Mouse (Mus musculus): ENCODE data around the gene Zfp800.

Gene Zfp800

DNA sequence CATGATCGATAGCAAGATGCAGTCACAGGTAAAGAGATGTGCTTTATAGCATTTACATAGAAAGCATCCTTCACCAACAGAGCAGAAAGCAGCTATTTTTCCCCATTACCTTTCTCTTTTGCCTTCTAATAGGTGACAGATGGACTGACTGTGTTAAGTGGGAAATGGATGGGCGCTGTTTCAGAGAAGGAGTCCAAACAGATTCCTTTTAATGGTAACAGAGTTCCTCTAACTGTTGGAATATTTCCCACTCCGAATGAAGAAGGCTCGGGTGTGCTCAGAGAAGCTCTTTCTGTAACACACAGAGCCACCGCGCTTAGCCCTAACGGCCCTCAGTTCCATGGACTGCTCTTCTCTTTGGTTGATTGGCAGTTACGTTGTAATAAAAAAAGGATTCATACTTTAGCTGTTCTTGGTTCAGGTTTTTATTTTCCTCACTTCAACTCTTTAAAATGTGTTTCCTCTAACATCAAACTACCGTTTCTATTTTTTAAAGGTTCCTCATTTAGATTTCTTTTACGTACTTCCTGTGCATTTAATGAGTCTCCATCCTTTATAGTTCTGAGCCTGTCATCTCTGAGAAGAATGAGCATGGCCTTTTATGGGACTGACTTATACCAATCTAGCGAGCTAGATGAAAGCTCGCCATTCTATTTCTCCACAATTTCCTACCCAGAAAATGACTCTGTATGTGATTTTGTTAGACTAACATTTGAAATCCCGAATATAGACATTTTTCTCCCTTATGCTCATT is 78.8 kb downstream of the Zfp800 start:
- in situ Hi-C loops (cut with MseI, MboI), result no loop called here

DNA sequence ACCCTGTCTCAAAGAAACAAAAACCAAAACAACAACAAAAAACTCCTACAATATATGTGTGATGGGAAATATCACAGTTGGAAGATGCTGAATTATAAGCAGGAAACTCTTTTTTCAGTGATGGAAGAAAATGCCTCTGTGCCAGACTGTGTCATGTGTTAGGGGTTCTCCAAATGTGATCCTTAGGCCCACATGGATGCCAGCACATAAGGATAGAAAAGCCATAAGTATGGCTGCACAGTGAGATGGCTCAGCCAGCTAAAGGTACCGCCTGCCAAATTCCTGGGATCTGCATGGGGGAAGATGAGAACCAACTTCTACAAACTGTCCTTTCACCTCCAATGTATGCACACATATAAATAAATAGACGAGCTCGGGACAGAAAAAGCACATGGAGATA is 82.6 kb downstream of the Zfp800 start:
- in situ Hi-C loops (cut with MseI, MboI), result no loop called here

DNA sequence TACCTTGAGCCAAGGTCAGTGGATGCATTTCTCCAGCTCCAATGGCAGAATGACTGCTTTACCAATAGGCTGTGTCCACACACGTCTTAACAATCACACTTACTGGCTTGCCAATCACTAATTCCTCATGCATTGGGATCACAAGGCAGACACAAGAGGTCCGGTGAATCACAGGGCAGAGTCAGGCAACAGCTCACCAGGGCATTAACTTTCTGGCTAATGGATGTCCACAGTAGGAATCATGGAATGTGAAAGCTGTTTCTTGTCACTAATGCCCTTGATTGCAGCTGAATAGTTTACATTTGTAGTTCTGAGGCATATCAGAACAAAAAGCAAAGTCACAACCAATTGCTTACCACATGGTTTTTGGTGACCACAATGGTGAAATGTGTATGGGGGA is 85.7 kb downstream of the Zfp800 start:
- in situ Hi-C loops (cut with MseI, MboI), result no loop called here

DNA sequence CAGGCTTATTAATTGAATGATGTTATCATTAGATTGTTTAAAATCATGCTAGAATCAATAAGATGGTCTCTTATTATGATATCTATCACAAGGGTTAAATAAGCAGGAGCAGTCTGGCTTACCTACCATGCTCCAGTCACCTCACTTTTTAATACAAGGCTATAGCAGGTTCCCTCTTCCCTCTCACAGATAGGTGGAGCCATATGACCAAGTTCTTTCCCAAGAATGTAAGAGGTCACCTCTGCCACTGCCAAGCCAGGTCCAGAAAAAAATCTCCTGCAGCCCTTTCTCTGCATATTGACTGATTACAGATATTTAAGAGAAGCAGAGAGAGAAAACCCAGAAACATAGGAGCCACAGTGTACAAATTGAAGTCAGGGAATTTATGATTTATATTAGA is 88.1 kb downstream of the Zfp800 start:
- in situ Hi-C loops (cut with MseI, MboI), result no loop called here

DNA sequence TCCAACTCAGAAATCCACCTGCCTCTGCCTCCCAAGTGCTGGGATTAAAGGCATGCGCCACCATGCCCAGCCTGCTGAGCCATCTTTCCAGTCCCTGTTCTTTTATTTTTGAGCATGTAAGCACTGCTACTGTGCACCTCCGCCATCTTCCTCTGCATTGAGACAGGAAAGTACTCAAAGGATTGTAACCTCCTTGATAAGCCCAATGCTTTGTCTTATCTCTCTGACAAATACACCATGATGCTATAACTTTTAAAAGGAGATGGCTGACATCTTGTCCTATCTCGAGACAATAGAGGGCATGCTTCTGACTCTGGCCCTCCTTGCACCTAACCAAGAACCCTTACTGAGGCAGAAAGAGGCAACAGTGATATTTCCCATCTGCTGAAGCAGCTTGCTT is 88.9 kb downstream of the Zfp800 start:
- in situ Hi-C loops (cut with MseI, MboI), result no loop called here

DNA sequence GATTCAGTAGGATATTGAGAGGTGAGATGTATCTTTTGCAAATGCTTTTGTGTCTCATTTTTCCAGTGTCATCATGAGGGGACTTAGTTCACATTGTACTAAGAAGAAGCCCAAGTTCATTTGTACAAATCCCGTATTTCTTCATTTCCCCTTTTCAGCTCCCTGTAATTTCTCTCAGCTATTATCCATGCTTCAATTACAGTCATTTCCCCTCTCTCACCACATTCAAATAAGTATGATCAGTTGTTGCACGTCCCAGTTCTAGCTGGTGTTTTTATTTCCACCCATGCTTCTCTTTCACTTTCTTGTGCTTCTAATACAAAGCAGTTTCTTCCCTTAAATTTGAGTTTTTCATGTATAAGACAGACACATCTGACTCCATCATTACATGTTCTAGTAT is 91.1 kb downstream of the Zfp800 start:
- in situ Hi-C loops (cut with MseI, MboI), result no loop called here

DNA sequence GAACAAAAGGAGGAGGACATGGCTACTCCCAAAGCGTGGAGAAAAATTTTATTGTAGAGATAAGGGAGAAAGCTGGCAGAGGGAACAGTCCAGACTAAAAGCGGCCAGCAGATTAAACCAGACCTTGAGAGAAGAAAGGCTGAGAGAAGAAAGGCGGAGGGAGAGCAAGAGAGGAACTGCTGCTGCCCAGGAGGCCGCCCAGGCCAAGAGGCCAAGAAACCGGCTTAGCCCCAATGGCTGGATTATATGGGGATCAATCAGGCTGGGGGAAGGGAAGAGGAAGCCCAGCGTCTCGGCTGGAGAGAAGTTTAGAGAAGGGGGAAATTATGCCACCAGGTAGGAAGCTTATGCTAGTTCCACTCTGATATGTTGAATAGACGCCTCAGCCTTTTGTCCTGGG is 101.5 kb downstream of the Zfp800 start:
- in situ Hi-C loops (cut with MseI, MboI), result no loop called here

DNA sequence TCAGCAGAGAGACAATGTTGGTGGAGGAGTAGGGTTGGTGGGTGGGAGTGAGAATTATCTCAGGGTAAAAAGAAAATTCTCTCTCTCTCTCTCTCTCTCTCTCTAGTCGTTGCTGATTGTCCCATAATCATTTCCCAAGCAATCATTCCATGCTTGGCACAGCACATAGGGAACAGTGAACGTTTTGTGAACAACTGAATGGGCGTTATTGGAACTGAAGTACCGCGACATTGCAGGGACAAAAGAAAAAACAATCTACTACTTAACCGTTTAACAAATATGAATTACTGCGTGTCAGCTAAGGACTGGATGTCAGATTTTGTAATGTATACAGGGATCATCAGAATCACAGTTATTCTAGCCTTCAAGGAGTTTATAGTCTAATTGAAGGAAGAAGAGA is 102.2 kb downstream of the Zfp800 start:
- in situ Hi-C loops (cut with MseI, MboI), result no loop called here

DNA sequence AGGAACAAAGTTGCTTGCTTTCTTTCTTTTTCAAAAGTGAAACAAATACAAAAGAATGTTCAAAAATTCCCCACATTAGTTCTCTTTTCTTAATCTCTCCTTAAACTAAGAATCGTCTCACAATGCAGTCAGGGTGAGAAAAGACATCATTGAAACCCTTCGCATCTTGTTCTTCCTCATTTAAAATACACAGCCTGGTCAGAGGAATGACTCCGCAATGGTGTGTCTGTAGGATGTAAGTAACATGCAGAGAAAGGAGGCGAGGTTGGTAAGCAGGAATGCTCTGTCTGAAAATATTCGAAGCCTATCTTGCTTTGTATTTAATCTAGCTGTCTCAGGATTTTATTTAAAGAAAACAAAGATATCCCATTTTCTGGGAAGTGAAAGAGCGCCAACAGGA is 105.0 kb downstream of the Zfp800 start:
- in situ Hi-C loops (cut with MseI, MboI), result no loop called here

DNA sequence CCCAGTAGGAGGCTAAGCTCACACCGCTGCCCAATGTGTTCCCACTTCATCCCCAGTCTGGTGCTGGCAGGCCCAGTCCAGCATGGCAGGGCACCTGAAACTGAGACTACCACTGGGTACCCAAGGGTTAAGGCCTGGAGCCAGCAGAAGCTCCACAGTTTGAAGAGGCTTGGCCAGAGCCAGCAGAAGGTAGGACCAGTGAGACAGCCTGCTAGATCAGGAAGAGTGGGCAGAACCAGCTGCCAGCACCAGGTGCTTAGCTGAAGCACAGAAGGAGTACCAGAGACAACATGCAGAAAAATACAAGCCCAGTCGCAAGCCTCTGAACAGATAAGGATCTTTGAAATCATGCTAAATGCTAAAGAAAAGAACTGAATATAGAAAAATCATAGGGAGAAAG is 117.9 kb downstream of the Zfp800 start:
- in situ Hi-C loops (cut with MseI, MboI), result no loop called here

DNA sequence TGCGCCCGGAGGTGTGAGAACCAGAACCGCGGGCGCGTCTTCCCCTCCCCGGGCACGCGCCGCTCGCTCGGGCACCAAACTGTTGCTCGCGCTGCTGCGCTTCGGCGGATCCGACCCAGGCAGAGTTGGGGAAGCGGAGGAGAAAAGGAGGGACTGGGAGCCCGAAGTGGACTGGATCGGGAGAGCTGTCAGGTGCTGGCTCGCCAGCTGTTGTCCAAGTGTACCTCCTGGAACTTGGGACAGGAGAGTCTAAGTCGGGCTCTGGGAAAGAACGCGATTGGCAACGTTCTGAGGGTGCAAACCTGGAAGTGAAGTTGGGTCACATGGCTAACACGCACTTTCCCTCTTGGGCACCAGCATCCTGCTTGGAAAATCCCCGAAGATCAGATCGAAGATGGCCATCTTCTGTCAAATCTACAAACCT is 135.6 kb downstream of the Zfp800 start:
- in situ Hi-C loops (cut with MseI, MboI), result no loop called here

DNA sequence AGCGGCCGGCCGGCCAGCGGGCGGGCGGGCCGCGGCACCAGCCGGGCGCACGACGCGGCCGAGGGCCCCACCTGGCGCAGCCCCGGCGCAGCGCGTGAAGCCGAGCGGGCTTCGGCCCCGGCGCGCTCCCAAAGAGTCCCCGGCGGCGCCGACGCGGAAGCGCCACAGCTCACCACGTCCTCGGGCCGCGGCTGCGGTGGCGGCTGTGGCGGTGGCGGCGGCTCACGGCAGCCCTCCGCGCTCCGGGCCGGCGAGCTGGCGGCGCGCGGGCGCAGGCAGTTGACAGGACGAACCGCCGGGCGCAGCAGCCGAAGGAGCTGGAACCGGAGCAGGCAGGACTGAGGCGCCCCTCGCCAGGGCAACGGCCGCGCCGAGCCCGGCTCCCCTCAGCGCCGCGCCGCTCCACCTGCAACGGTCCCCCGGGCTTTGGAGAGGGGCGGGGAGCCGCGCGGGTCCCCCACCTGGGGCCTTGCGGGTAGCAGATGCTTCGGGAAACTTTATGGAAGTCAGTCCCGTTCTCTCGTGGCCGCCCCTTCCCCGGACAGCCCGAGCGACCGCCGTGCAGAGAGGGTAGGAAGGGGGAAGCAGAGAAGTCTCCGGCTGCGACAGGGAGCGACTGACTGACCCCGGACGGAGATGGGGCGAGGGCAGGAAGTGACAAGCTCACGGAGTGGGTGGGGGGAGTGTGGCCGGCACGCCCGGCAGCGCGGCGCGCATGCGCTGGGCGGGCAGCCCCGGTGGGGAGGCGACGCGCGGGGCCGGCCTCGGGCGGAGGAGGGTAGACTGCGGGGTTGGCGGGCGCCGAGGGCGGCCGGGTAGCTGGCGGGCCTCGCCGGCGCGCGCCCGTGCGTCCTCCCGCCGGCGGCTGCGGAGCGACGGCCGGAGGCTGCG is 136.3 kb downstream of the Zfp800 start:
- in situ Hi-C loops (cut with MseI, MboI), result no loop called here

DNA sequence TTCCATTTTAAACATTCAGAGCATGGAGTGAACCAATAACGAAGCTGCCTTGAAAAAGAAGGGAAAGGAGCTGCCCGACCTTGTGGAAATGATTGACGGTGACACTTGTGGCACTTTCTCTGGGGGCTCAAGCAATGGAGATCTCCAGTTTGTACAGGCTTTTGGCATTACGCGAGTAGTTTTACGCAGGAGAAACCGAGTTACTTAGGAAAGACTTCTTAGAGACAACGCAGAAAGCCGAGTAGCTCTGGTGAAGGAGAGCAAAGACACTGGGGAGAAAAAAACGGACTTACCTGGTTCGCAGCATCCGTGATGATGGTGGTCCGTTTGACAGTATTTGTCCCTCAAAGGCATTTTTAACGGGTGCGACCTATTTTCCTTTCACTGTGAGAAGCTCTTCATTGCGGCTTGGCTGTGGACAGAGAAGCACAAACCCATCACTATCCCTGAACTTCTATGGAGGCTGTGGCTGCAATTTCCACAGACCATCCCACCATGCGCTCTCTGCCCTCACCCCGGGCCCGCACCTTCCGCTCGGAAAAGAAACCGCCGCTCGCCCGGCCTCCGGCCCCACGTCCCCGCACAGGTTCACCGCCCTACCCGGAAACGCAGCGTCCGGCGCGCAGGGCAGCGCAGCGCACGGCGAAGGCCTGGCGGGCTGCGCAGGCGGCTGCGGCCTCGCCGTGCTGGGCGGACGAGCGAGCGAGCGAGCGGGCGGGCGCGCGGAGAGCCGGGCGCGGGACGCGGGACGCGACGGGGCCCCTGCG is 137.2 kb downstream of the Zfp800 start:
- in situ Hi-C loops (cut with MseI, MboI), result no loop called here

DNA sequence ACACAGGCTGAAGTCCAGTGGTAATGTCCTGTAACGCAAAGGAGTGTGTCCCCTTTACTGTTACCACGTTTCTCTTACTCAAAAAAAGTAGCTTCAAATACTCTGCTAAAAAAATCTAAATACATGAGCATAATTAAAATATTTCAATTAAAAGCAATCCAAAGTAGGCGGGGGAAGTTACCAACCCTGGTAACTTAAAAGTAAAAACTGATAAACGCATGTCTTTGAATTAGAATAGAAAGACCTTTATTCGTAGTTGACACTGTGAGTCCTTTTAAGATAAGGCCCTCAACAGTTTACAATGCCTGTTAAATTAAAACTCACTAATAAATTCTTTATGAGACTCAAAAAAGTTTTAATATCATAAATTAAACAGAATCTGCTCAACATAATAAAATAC is 138.1 kb downstream of the Zfp800 start:
- in situ Hi-C loops (cut with MseI, MboI), result no loop called here

DNA sequence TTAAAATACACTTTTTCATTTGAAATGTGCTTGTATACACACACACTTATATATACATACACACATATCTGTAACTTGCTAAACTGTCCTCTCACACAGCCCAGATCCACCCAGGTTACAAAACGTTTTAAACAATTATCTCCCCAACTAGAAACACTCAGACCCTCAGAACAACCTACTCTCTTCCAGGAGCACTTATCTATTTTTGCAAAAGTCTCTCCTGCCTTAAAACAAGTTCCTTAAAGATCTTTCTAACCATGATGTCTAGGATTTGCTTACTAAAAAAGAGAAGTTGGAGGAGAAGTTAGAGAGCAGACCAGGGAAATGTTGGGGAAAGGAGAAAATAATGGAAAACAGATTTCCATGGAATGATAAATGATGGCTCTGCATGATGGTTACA is 139.4 kb downstream of the Zfp800 start:
- in situ Hi-C loops (cut with MseI, MboI), result no loop called here

DNA sequence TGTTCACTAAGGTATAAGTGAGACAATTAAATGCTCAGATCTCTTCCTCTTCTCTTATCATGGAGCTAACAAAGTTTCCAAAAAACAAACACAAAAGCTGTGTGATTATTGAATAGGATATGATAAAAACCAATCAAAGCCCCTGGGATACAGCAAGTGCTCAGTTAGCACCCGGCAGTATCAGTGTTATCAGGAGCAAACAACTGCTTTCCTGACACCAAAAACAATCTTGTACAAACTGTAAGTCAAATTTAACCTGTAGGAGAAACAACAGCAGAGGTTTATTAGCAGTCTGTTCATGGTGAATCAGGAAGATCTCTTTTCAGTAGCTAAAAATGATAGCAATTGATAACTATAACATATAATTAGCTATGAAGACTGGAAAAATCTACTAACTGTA is 140.0 kb downstream of the Zfp800 start:
- in situ Hi-C loops (cut with MseI, MboI), result no loop called here

DNA sequence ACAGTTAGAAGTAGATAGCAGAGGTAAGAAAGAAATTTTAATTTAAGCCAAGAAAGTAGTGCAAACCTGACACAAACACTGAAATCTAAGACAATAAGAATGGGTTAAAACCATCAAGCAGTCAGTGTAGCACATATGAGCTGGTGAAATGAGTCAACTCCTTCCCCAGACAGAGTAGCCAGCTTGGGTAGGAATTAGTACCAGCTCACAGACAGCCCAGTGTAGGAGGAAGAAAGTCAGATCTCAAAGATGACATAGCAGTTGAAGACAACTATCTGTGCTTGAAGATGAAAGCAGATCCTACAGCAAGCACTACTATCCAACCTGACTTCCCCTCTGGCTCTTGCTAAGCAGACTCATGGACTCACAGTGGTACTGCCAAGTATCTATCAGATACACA is 145.0 kb downstream of the Zfp800 start:
- in situ Hi-C loops (cut with MseI, MboI), result no loop called here

DNA sequence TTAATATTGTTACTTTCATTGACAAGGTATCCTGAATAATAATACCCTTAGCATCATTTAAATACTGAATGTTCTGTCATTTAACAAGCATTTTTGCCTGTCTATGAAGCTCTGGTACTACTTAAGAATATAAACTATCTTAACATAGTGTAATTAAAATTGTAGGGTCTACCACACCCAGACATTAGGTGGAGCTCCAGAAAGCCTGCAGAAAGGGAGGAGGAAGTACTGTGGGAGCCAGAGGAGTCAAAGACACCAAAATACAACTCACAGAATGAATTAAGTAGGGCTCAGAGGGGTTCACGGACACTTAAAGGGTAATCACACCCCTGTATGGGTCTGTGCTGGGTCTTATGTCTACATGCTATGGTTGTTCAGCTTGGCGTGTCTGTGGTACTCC is 149.6 kb downstream of the Zfp800 start:
- in situ Hi-C loops (cut with MseI, MboI), result no loop called here

DNA sequence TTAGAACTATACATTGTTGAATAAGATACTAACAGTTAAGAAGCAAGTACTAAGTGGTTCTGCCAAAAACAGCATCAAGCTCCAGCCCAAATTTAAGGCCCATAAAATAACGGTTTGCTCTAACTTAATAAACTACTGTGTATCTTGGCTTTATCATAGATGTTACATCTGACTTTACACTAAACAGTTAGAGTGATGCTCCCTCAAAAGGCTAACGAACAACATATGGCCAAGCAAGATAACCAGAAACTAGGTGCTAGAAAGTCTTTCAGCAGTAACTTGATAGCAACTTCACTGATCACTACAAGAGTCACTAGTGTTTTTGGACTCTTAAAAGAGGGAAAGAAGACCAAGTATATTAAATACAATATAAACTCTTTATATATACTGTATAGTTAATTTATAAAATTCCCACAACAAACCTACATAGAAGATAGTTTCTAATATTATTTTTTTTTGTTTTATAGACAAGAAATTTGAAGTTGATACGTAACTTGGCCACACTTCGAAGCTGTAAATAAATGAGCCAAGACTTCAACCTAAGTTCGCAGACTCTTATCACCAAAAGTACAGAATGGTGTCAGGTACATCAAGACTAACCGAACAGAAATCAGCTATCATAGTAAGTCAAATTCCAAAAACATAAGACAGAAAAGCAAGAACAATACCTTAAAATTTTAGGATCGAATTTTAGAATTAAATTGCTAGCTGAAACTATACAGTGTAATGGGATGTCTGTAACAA is 165.0 kb downstream of the Zfp800 start:
- in situ Hi-C loops (cut with MseI, MboI), result no loop called here

DNA sequence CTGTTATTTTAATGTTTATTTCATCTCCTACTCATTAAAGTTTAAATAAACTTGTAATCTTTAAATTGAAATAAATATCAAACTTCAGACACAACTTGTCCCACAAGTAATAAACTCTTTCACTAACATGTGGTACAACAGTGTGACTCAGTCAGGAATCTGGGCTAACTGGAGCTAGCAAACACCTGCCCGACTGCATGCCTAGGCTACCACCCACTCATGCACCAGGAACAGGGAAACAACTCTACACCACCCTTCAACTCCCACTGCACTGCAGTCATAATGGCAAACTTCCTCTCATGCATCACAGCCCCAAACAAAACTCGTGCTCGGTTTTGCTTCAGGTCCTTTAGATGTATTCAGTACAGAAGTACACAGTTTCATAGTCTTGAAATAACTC is 169.7 kb downstream of the Zfp800 start:
- in situ Hi-C loops (cut with MseI, MboI), result no loop called here

DNA sequence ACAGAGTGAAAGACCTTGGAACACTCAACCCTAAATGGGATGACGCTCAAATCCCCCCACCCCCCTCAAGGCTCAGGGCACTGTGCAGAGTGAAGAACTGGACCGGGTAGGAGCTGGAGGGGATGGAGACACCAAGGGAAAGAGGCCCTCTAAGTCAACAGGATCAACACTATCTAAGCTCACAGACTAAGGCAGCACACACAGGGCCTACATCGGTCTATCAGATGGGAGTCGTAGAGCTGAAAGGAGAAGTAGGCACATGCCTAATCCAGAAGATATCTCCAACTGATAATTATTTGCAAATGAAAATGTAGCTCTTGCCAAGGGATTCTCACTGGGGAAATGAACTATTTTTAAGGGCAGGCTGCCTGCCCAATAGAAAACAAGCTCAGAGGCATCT is 176.8 kb downstream of the Zfp800 start:
- in situ Hi-C loops (cut with MseI, MboI), result no loop called here

DNA sequence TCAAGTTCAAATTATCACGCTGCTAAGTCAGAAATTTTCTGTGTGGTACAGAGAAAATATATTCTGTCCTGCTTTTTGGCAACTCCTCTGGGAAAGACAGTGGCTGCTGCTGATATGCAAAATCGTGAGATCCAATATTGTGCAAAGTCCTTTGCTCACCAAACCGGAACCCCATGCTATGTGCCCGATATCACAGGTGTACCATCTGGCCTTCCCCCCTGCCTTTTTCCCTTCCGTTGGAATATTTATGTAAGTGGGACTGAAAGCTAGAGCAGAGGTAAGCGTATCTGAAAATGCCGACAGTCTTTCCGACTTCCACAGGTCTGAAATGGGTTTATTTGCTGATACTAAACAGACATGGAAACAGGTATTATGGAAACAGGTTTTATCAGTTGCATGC is 179.4 kb downstream of the Zfp800 start:
- in situ Hi-C loops (cut with MseI, MboI), result no loop called here
